Mouse (Mus musculus) B cell, adult 67 days (primary cell): Measurements from ENCODE around the gene Klk11. TPM values are rescaled to one million over a fixed set of nuclear protein-coding genes. Genes with fewer than 3 reads are reported as not detected.

ENCODE experiments used
- total RNA-seq, 2 experiments: library from RNA; stranded (reverse); gene quantifications; 4 replicates each; pipeline ENCODE4 v1.2.4; 2023

The Klk11 gene
- not detected for total RNA-seq

DNA sequence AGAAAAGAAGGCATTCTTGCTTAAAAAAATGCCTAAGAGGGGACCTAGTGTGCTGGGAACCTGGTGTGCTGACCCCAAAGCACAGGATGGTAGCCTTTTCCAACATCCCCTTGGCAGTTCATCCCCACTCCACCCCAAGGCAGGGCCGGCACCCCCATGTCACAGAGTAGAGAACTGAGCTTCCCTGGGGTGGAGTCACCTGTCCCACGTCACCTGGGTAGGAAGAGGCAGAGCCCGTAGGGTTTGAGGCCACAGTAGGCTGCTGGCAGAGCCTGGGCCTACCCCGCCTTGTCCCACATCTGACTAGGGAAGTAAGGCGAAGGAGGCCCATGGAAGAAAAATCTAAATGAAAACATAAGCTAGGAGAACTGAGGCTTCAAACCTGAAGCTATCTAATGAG lies at the start of gene Klk11:
Gene Klk11 (plus strand): TSS at position 241 of the 400 bp plus-strand sequence.

GRCm38 (mm10) chr7:43768597-43768996 lies 5.8 kb upstream of the Klk11 start, which contains the start of gene Klk12:
Klk12 (plus strand) TSS chr7:43768897.

GRCm38 (mm10) chr7:43780746-43781145 lies 6.3 kb downstream of the Klk11 start, which contains the start of gene Klk10:
Klk10 (plus strand) TSS chr7:43781035.

DNA sequence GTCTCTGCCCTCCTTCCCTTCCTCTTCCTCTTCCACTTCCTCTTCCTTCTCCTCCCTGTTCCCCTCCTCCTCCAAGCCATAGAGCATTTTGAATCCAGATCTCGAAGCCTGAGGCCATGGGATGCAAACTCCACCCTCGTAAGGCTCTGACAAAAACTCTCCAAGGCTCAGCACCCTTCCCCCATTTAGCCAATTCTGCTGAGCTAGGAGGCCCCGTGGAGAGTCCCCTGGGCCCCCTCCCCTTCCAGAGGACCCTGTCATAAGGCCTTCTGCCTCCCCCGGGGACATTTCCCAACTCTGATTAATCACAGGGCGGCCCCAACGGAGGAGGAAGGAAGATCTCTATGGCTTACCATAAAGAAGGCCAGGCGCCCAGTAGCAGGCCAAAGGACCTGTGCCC lies 17.2 kb downstream of the Klk11 start, which contains the start of gene Klk9:
Gene Klk9 (plus strand): TSS at position 301 of the 400 bp plus-strand sequence.

GRCm38 (mm10) chr7:43797333-43797769 lies 22.9 kb downstream of the Klk11 start, which contains the start of gene Klk8:
Klk8 (plus strand) TSS chr7:43797577.

GRCm38 (mm10) chr7:43810994-43811393 lies 36.6 kb downstream of the Klk11 start, which contains the start of gene Klk7:
Klk7 (plus strand) TSS chr7:43811294.

DNA sequence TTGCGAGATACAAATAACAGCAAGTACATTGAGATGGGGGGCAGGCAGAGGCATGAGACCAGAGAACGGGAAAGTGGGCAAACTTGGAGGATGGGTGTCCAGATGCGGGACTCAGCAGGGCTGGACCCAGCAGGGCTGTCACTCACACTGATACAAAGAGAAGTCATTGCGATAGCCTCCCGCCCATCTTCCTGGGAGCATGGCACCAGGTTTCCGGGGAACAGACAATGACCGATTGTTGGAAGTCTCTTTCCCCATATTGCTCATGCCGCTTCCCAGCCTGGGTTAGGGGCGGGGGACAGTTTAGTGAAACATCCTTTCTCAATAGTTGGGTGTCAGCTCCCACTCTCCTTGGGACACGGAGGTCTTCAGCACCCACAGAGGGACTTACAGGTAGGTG lies 49.8 kb downstream of the Klk11 start, which contains the start of gene Klk6:
Gene Klk6 (plus strand): TSS at position 301 of the 400 bp plus-strand sequence.

Other genes starting within 250 kb of the Klk11 start
- gene Cd33, start 230.2 kb upstream of the Klk11 start, total RNA-seq, result 1 to 10 TPM; 1.0 to 2.3 TPM
- 1 to 10 TPM; 2.5 to 3.0 TPM for gene Zfp658, start 212.3 kb upstream of the Klk11 start, total RNA-seq
- 1 to 10 TPM; 7.8 to 9.9 TPM for gene Zfp719, start 195.0 kb upstream of the Klk11 start, total RNA-seq
- not detected for gene Zfp819, start 167.4 kb upstream of the Klk11 start, total RNA-seq
- gene Ceacam18, start 139.9 kb upstream of the Klk11 start, total RNA-seq, result not detected
- gene Siglece, start 114.4 kb upstream of the Klk11 start, total RNA-seq, result 1 to 10 TPM in 1 of 2 experiments, under 1 TPM in 1; 0.30 to 1.7 TPM
- 10 to 100 TPM in 1 of 2 experiments, 1 to 10 TPM in 1; 5.8 to 10.3 TPM for gene Ctu1, start 102.6 kb upstream of the Klk11 start, total RNA-seq
- gene Klk14, start 84.2 kb upstream of the Klk11 start, total RNA-seq, result not detected
- not detected for gene Klk13, start 62.0 kb upstream of the Klk11 start, total RNA-seq
- gene Klk12, start 5.7 kb upstream of the Klk11 start, total RNA-seq, result not detected
- gene Klk10, start 6.4 kb downstream of the Klk11 start, total RNA-seq, result not detected
- not detected for gene Klk9, start 17.3 kb downstream of the Klk11 start, total RNA-seq
- 1 to 10 TPM; 2.6 to 5.1 TPM for gene Klk8, start 23.0 kb downstream of the Klk11 start, total RNA-seq
- gene Klk7, start 36.7 kb downstream of the Klk11 start, total RNA-seq, result under 1 TPM in 1 of 2 experiments, not detected in 1; 0.38 TPM
- gene Klk6, start 49.9 kb downstream of the Klk11 start, total RNA-seq, result not detected
- gene Klk5, start 67.4 kb downstream of the Klk11 start, total RNA-seq, result not detected
- not detected for gene Klk4, start 106.6 kb downstream of the Klk11 start, total RNA-seq
- gene Klk15, start 159.1 kb downstream of the Klk11 start, total RNA-seq, result not detected
- gene Klk1b8, start 176.1 kb downstream of the Klk11 start, total RNA-seq, result not detected
- gene Klk1b1, start 192.1 kb downstream of the Klk11 start, total RNA-seq, result not detected
- not detected for gene Klk1b9, start 201.5 kb downstream of the Klk11 start, total RNA-seq
- gene Klk1b11, start 221.3 kb downstream of the Klk11 start, total RNA-seq, result not detected
- not detected for gene Klk1b26, start 237.6 kb downstream of the Klk11 start, total RNA-seq